Mouse (Mus musculus) ES-Bruce4 (cell line): ENCODE measurements around the gene BC037034. TPM values are rescaled to one million over a fixed set of nuclear protein-coding genes. Genes with fewer than 3 reads are reported as not detected.
A peak's percentile ranks its signal among the peaks of the same experiment; 100 is the strongest.
"Not testable (repeated sequence)": the region's sequence is repeated elsewhere in the genome, so short reads cannot be mapped to it uniquely, and the experiment has no call there.

Source experiments
- H3K27ac ChIP-seq: 2 replicates; pipeline ENCODE4 v1.5.1; 2012; ENCODE audit warnings: low read length, inconsistent platforms; ENCODE audit not compliant: insufficient read depth
- H3K27me3 ChIP-seq: 2 replicates; pipeline ENCODE4 v1.6.1; 2012; ENCODE audit warnings: mild to moderate bottlenecking, low read length, inconsistent platforms; ENCODE audit not compliant: control insufficient read depth, poor library complexity, insufficient read depth, severe bottlenecking
- H3K36me3 ChIP-seq: 2 replicates; pipeline ENCODE4 v1.6.1; 2012; ENCODE audit warnings: inconsistent platforms, mild to moderate bottlenecking, low read length, moderate library complexity; ENCODE audit not compliant: control insufficient read depth, poor library complexity, insufficient read depth, severe bottlenecking
- H3K4me1 ChIP-seq: one replicate; pipeline ENCODE4 v1.8.1; 2011; ENCODE audit warnings: low read length; ENCODE audit not compliant: control insufficient read depth, insufficient read depth
- H3K4me3 ChIP-seq: 2 replicates; pipeline ENCODE4 v1.5.1; 2011; ENCODE audit warnings: low read depth, mild to moderate bottlenecking, low read length
- H3K9ac ChIP-seq: 2 replicates; pipeline ENCODE4 v1.6.1; 2012; ENCODE audit warnings: low read depth, mild to moderate bottlenecking, inconsistent platforms; ENCODE audit not compliant: poor library complexity, severe bottlenecking
- H3K9me3 ChIP-seq: replicated peaks from 2 replicates; pipeline ENCODE4 v1.6.1; 2012; ENCODE audit warnings: mild to moderate bottlenecking, low read length, inconsistent platforms; ENCODE audit not compliant: control insufficient read depth, poor library complexity, insufficient read depth, severe bottlenecking
- CTCF ChIP-seq: IDR thresholded peaks from one replicate; pipeline ENCODE4 v1.8.1; 2011; ENCODE audit warnings: low read depth, low read length
- EP300 ChIP-seq: IDR thresholded peaks from 2 replicates; pipeline ENCODE4 v1.6.1; 2011; ENCODE audit warnings: low read depth, low read length; ENCODE audit not compliant: insufficient read depth
- POLR2A ChIP-seq: IDR thresholded peaks from one replicate; pipeline ENCODE4 v1.8.1; 2011; ENCODE audit warnings: low read length; ENCODE audit not compliant: insufficient read depth
- polyA plus RNA-seq: library from polyadenylated mRNA; stranded (reverse); fragments of >200 nt; gene quantifications from 2 replicates; pipeline ENCODE4 v1.2.4, GENCODE M21; 2011; ENCODE audit warnings: low read depth; ENCODE audit not compliant: missing spikeins, insufficient read depth, insufficient read length

Gene BC037034
- polyA plus RNA-seq, 1 experiment = 14.7 TPM

DNA sequence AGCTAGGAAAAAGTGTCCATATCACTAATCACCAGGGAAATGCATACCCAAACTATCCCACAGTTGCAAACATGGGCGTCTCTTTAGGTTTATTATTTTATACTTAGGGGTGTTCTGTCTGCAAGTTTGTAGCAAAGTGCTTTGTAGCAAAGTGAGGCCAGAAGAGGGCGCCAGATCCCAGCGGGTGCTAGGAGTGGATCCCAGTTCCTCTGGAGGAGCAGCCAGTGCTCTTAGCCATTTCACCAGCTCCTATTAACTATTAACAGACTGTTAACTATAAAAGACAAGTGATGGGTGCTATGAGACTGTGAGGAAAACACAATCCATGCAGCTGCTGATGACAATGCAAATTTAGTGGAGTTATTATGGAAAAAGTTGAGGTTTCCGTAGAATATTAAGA, 41.7 kb downstream of the BC037034 start:
- no peaks in the 10 kb centered on the region for H3K4me1 ChIP-seq
- no peak overlapping the region for H3K9ac ChIP-seq
- no peak overlapping the region for H3K4me3 ChIP-seq
- peak; percentile 86 for TF ChIP-seq CTCF
- no peak for TF ChIP-seq POLR2A
- peaks cover 6% of the 10 kb centered on the region for H3K9me3 ChIP-seq
- H3K27me3 ChIP-seq = no peaks in the 10 kb centered on the region
- H3K27ac ChIP-seq = no peak overlapping the region
- no peaks in the 10 kb centered on the region for H3K36me3 ChIP-seq

DNA sequence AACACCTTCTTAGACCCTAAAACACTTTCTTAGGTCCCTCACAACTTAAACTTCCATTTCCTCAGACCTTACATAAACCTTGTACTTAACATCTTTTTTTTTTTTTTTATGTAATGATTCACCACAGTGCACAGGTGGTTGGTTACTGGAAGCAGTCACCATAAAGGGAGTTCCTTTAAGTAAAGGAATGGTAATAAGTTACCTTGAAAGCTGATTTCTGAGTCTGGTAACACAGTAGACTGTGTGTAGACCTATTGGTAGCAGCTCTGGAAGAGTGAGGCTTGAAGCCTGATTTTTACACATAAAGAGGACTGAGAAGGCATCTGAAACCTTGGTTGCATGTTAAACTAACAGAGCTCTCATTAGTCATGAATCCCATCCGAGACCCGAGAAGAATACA, 44.0 kb downstream of the BC037034 start:
- no peaks in the 10 kb centered on the region for H3K27me3 ChIP-seq
- TF ChIP-seq EP300 = no peak
- no peak for TF ChIP-seq CTCF
- no peak for TF ChIP-seq POLR2A
- H3K36me3 ChIP-seq = no peaks in the 10 kb centered on the region
- no peaks in the 10 kb centered on the region for H3K4me1 ChIP-seq
- no peak overlapping the region for H3K9ac ChIP-seq
- H3K4me3 ChIP-seq = no peak overlapping the region
- H3K9me3 ChIP-seq = peaks cover 25% of the 10 kb centered on the region
- no peak overlapping the region for H3K27ac ChIP-seq

DNA sequence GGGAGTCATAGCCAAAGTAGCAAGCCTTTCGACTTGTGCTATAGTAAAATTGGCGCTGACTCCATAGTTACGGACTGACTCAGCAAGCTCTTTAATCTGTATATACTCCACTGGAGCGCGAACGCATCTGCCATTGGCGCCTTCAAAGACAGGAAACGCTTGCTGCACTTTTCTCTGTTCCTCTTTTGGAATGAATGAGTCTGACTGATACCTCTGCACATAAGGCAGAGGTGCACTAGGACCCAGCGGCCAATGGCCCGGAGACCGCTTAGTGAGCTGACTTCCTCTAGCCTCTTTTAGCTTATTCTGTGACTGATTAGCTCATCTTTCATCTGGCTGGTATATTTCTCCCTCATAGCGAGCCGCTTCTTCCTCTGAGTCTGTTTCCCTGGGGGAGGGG, 47.2 kb downstream of the BC037034 start:
- H3K9ac ChIP-seq, H3K27me3 ChIP-seq, H3K4me3 ChIP-seq, H3K36me3 ChIP-seq, H3K27ac ChIP-seq, H3K4me1 ChIP-seq: not testable (repeated sequence)
- peaks cover 33% of the 10 kb centered on the region for H3K9me3 ChIP-seq

Other genes starting within 250 kb of the BC037034 start
- gene Smok3a, start 242.8 kb downstream of the BC037034 start, polyA plus RNA-seq = not detected in 2 replicates
- gene Smok3b, start 242.6 kb downstream of the BC037034 start, polyA plus RNA-seq = not detected in 2 replicates
- gene Smok3c, start 210.8 kb downstream of the BC037034 start, polyA plus RNA-seq = not detected in 2 replicates
- gene Zkscan1, start 178.9 kb downstream of the BC037034 start, polyA plus RNA-seq = 15.1 and 15.3 TPM in 2 replicates
- 27.3 and 29.2 TPM in 2 replicates for gene Zscan21, start 147.1 kb downstream of the BC037034 start, polyA plus RNA-seq
- gene Zfp113, start 108.3 kb downstream of the BC037034 start, polyA plus RNA-seq = 10.0 and 12.4 TPM in 2 replicates
- gene Cops6, start 103.0 kb downstream of the BC037034 start, polyA plus RNA-seq = 121 and 122 TPM in 2 replicates
- gene Ap4m1, start 92.0 kb downstream of the BC037034 start, polyA plus RNA-seq = 11.4 and 14.7 TPM in 2 replicates
- gene Mcm7, start 91.6 kb downstream of the BC037034 start, polyA plus RNA-seq = 298 and 304 TPM in 2 replicates
- gene Taf6, start 76.6 kb downstream of the BC037034 start, polyA plus RNA-seq = 51.6 and 55.4 TPM in 2 replicates
- 22.7 and 24.3 TPM in 2 replicates for gene Cnpy4, start 76.5 kb downstream of the BC037034 start, polyA plus RNA-seq
- 0.68 and 1.4 TPM in 2 replicates for gene Mblac1, start 69.7 kb downstream of the BC037034 start, polyA plus RNA-seq
- gene Nxpe5, start 38.1 kb downstream of the BC037034 start, polyA plus RNA-seq = not detected in 2 replicates
- 21.1 and 24.3 TPM in 2 replicates for gene Lamtor4, start 8.6 kb downstream of the BC037034 start, polyA plus RNA-seq
- 0.30 and 0.84 TPM in 2 replicates for gene Gal3st4, start 8.8 kb upstream of the BC037034 start, polyA plus RNA-seq
- gene Gm43720, start 15.9 kb upstream of the BC037034 start, polyA plus RNA-seq = not detected in 2 replicates
- 14.6 and 15.4 TPM in 2 replicates for gene Gpc2, start 16.0 kb upstream of the BC037034 start, polyA plus RNA-seq
- 16.5 and 24.6 TPM in 2 replicates for gene Stag3, start 16.2 kb upstream of the BC037034 start, polyA plus RNA-seq
- gene Pvrig, start 77.9 kb upstream of the BC037034 start, polyA plus RNA-seq = not detected in 2 replicates
- gene Zfp157, start 177.4 kb upstream of the BC037034 start, polyA plus RNA-seq = 20.3 and 21.7 TPM in 2 replicates